Mouse (Mus musculus) testis, adult 10 weeks (tissue): ENCODE data around the gene Gm11937. TPM values are rescaled to one million over a fixed set of nuclear protein-coding genes. Genes with fewer than 3 reads are reported as not detected.

Source experiments
- polyA plus RNA-seq: library from polyadenylated mRNA; stranded (reverse); fragments of 350-450 nt; fragmentation: Illumina TruSeq; extraction: RNeasy Lipid Tissue Mini Kit (QIAGEN cat#74804); gene quantifications from one replicate; pipeline ENCODE4 v1.2.3, GENCODE M21; 2014; ENCODE audit warnings: low read depth, low replicate concordance

The Gm11937 gene
- not detected for polyA plus RNA-seq

GRCm38 (mm10) chr11:99610089-99610488 is at the start of gene Gm11937:
Gene Gm11937, minus strand, starts transcription at chr11:99610189.

GRCm38 (mm10) chr11:99658467-99659010 is 48.5 kb upstream of the Gm11937 start, which contains the start of gene Gm11563:
Gene Gm11563, minus strand, starts transcription at chr11:99658960.

GRCm38 (mm10) chr11:99650136-99650535 is 40.1 kb upstream of the Gm11937 start, which contains the start of gene Gm11555:
Gene Gm11555, minus strand, starts transcription at chr11:99650236.

GRCm38 (mm10) chr11:99643635-99644139 is 33.7 kb upstream of the Gm11937 start, which contains the start of gene Krtap4-7:
Gene Krtap4-7, minus strand, starts transcription at chr11:99644089.

GRCm38 (mm10) chr11:99634653-99635134 is 24.7 kb upstream of the Gm11937 start, which contains the start of gene Krtap4-2:
Gene Krtap4-2, minus strand, starts transcription at chr11:99635084.

GRCm38 (mm10) chr11:99628138-99628537 is 18.1 kb upstream of the Gm11937 start, which contains the start of gene Krtap4-1:
Gene Krtap4-1, minus strand, starts transcription at chr11:99628238.

GRCm38 (mm10) chr11:99620335-99620734 is 10.3 kb upstream of the Gm11937 start, which contains the start of gene Gm11562:
Gene Gm11562, minus strand, starts transcription at chr11:99620435.

GRCm38 (mm10) chr11:99614796-99615363 is 4.9 kb upstream of the Gm11937 start, which contains the start of gene Krtap2-4:
Gene Krtap2-4, minus strand, starts transcription at chr11:99614846.

GRCm38 (mm10) chr11:99603208-99603607 is 6.8 kb downstream of the Gm11937 start, which contains the start of gene Gm11938:
Gene Gm11938, minus strand, starts transcription at chr11:99603308.

GRCm38 (mm10) chr11:99597742-99598141 is 12.2 kb downstream of the Gm11937 start, which contains the start of gene Krtap9-3:
Gene Krtap9-3, minus strand, starts transcription at chr11:99598105.

GRCm38 (mm10) chr11:99590981-99591380 is 19.0 kb downstream of the Gm11937 start, which contains the start of gene Krtap1-3:
Gene Krtap1-3, minus strand, starts transcription at chr11:99591339.

GRCm38 (mm10) chr11:99583245-99583704 is 26.7 kb downstream of the Gm11937 start, which contains the start of gene Krtap1-4:
Gene Krtap1-4, minus strand, starts transcription at chr11:99583654.

GRCm38 (mm10) chr11:99580636-99581035 is 29.4 kb downstream of the Gm11937 start, which contains the start of gene Krtap1-5:
Gene Krtap1-5, minus strand, starts transcription at chr11:99581016.

GRCm38 (mm10) chr11:99566530-99566929 is 43.5 kb downstream of the Gm11937 start, which contains the start of gene Krtap3-1:
Gene Krtap3-1, minus strand, starts transcription at chr11:99566630.

Other genes starting within 250 kb of the Gm11937 start
- gene Krt28, start 235.3 kb downstream of the Gm11937 start, polyA plus RNA-seq = not detected
- gene Krt10, start 220.8 kb downstream of the Gm11937 start, polyA plus RNA-seq = 9.5 TPM
- gene Krt12, start 187.9 kb downstream of the Gm11937 start, polyA plus RNA-seq = not detected
- 0.31 TPM for gene Krt20, start 172.0 kb downstream of the Gm11937 start, polyA plus RNA-seq
- gene Krt23, start 117.1 kb downstream of the Gm11937 start, polyA plus RNA-seq = 0.35 TPM
- not detected for gene Krt39, start 88.9 kb downstream of the Gm11937 start, polyA plus RNA-seq
- not detected for gene Krt40, start 67.0 kb downstream of the Gm11937 start, polyA plus RNA-seq
- not detected for gene Krtap3-3, start 59.3 kb downstream of the Gm11937 start, polyA plus RNA-seq
- not detected for gene Krtap3-2, start 53.3 kb downstream of the Gm11937 start, polyA plus RNA-seq
- gene Gm11939, start 50.7 kb downstream of the Gm11937 start, polyA plus RNA-seq = not detected
- gene Krtap3-1, start 43.6 kb downstream of the Gm11937 start, polyA plus RNA-seq = not detected
- not detected for gene Krtap1-5, start 29.2 kb downstream of the Gm11937 start, polyA plus RNA-seq
- not detected for gene Krtap1-4, start 26.5 kb downstream of the Gm11937 start, polyA plus RNA-seq
- not detected for gene Krtap1-3, start 18.9 kb downstream of the Gm11937 start, polyA plus RNA-seq
- not detected for gene Krtap9-3, start 12.1 kb downstream of the Gm11937 start, polyA plus RNA-seq
- gene Gm11938, start 6.9 kb downstream of the Gm11937 start, polyA plus RNA-seq = not detected
- gene Krtap2-4, start 4.7 kb upstream of the Gm11937 start, polyA plus RNA-seq = not detected
- not detected for gene Gm11562, start 10.2 kb upstream of the Gm11937 start, polyA plus RNA-seq
- not detected for gene Krtap4-1, start 18.0 kb upstream of the Gm11937 start, polyA plus RNA-seq
- gene Krtap4-2, start 24.9 kb upstream of the Gm11937 start, polyA plus RNA-seq = not detected
- not detected for gene Krtap4-7, start 33.9 kb upstream of the Gm11937 start, polyA plus RNA-seq
- not detected for gene Gm11555, start 40.0 kb upstream of the Gm11937 start, polyA plus RNA-seq
- gene Gm11563, start 48.8 kb upstream of the Gm11937 start, polyA plus RNA-seq = not detected
- gene Krtap4-6, start 55.8 kb upstream of the Gm11937 start, polyA plus RNA-seq = not detected
- gene Gm14190, start 80.6 kb upstream of the Gm11937 start, polyA plus RNA-seq = not detected
- not detected for gene Gm14180, start 124.1 kb upstream of the Gm11937 start, polyA plus RNA-seq
- not detected for gene Gm11595, start 162.7 kb upstream of the Gm11937 start, polyA plus RNA-seq
- gene Krtap4-8, start 170.5 kb upstream of the Gm11937 start, polyA plus RNA-seq = not detected
- gene Krtap4-9, start 175.0 kb upstream of the Gm11937 start, polyA plus RNA-seq = not detected
- gene Gm11596, start 183.3 kb upstream of the Gm11937 start, polyA plus RNA-seq = not detected
- not detected for gene Gm11569, start 188.7 kb upstream of the Gm11937 start, polyA plus RNA-seq
- not detected for gene Gm11554, start 194.3 kb upstream of the Gm11937 start, polyA plus RNA-seq
- gene Krtap4-13, start 199.7 kb upstream of the Gm11937 start, polyA plus RNA-seq = not detected
- gene Gm11564, start 205.5 kb upstream of the Gm11937 start, polyA plus RNA-seq = not detected
- not detected for gene 2300003K06Rik, start 227.9 kb upstream of the Gm11937 start, polyA plus RNA-seq
- gene Krtap4-16, start 241.4 kb upstream of the Gm11937 start, polyA plus RNA-seq = not detected
- not detected for gene Gm11568, start 247.7 kb upstream of the Gm11937 start, polyA plus RNA-seq